Mouse (Mus musculus) frontal cortex, adult (tissue): ENCODE measurements around the gene Vps26b.

Experiments used
- ATAC-seq: cut with Nextera tagmentation; 2 replicates; pipeline ENCODE4 v1.9.2; 2017; ENCODE audit warnings: mild to moderate bottlenecking, moderate library complexity, mixed read lengths; ENCODE audit not compliant: low TSS enrichment

Gene Vps26b

DNA sequence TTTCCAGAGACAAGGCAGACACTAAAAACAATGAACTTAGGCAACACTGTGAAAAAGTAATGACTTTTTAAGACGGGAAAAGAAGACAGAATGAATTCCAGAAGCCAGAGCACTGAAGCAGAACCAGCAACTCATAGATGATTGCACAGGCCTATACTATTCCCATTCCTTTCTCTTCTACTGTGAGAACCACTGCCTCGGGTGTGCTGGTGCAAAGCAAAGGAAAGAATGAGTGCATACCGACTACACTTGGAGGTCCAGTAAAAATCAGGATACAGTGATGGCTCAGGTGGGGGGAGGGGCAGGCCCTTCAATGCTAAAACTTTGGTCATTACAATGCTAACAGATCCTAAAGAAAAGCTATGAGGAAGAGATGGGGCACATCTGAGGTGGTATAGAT, 36.0 kb downstream of the Vps26b start:
- no peak for ATAC-seq

DNA sequence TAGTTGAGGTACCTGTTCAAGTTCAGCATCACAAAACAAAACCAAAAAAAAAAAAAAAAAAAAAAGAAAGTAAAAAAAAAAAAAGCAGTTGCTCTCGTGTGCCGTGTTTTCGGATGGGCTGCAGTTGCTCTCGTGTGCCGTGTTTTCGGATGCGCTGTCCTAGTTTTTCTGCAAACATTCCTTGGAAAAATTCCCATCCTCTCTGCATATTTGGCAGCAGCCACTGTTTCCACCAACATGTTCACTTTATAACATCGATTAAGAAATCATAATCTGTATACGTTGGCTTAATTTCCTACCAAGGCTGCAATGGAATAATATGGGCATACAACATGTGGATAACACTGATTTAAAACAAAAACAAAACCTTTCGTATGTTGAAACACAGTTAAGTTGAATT, 36.7 kb downstream of the Vps26b start:
- ATAC-seq: no peak

DNA sequence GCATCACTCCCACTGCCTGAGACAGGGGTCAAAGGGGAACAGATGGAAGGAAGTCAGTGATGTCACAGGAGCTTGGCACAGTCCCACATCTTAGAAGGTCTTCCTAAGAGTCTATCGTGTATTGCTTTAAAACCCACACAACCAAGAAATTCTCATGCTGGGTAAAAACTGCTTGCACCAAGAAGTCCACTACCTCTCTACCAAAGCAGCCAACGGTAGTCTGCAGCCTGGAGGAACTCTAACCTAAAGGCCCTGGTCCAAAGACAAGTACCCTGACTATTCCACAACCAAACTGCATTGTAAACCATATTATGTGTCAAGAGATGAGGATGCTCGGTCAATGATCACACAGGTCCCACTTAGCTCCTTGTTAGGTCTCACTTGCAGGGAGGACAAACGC, 39.7 kb downstream of the Vps26b start:
- no peak for ATAC-seq

DNA sequence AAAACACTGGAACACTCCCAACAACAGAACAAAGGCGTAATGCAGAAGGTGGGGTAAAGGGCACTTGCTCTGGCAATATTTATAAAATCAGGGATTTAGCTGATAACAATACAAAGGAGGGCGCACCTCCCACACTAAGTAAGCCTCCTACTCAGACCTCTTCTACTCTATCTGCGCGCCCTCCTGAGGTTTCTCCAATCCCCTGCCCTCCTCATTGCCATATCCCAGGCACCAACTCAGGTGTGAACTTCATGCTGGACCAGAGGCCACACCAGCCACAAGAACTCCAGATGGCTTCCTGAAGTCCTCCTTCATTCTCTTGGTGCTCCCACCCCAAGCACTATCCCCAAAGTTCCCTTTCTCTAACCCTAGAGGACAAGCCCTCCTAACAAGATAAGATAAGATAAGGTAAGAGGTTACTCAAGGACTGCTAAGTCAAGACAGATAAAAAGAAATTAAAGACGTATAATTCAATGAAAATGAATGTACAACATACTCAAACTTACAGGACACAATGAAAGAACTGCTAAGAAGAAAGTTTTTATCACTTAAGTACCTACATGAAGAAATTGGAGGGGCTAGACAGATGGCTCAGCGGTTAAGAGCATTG, 44.1 kb downstream of the Vps26b start:
- ATAC-seq: no peak

DNA sequence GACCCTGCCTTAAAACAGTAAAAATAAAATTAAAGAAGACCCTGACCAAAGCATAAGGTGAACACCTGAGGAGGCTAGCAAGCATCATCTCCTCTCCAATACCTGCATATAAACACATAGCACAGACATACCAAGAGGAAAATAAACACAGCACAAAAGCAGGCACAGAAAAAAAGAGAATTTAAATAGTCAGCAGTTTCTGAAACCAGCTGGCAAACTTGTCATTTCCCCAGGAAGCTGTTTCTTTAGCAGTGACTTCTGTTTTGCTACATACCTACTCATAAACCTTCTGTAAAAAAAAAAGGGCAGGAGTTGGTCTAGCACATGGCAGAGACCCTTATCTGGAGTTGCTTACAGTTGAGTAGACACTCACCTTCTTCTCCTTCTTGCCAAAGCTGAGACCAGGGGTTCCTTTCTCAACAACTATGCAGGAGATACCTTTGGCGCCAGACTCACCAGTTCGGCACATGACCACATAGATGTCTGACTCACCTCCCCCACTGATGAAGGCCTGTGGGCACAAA, 44.7 kb downstream of the Vps26b start:
- no peak for ATAC-seq

DNA sequence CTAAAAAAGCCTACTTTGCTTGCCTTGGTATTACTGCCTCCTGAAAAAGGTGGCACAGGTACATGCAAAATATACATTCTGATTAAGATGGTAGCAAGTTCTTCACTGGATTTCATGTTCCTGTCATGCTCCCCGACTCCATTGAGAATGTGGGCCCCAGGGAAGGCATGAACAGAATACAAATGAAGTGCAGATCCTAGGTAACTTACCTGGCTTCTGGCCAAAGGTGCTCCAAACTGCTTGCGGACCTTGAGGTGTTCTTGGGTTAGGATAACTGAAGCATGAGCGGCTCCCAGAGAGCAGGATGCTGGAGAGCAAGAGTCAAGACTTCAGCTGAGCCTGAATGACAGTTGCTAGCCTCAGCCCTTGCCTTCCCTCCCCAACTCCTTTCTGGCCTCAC, 51.1 kb downstream of the Vps26b start:
- no peak for ATAC-seq

DNA sequence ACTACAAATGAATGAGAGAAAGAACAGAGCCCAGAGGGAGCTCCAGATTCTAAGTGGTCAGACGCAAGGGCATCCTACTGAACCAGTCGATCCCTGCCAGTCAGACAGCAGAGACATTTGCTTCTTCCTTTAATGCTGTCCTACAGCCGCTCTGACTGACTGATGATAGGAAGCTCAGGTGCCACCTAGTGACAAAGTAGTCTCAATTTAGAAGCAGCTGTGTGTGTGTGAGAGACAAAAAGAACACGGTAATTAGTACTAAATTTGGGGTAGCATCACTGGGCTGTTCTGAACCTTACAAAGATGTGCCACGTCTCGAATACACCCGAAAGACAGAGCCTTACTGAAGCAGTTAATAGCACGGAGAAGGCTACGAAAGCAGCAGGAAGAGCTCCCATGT, 52.1 kb downstream of the Vps26b start:
- ATAC-seq: no peak
